Mouse (Mus musculus) G1E (cell line): Measurements from ENCODE around the gene Col12a1.

ENCODE experiments used
- CTCF ChIP-seq: IDR thresholded peaks from 2 replicates; pipeline ENCODE4 v1.5.1; 2012; ENCODE audit warnings: low read depth, low read length, inconsistent platforms, mixed read lengths
- GATA1 ChIP-seq: IDR thresholded peaks from 2 replicates; pipeline ENCODE4 v1.6.1; 2012; ENCODE audit warnings: borderline replicate concordance, low read length, inconsistent platforms, mixed read lengths
- TAL1 ChIP-seq: conservative IDR thresholded peaks from 2 replicates; pipeline ENCODE4 v1.6.1; 2012; ENCODE audit warnings: low read depth, low read length, inconsistent platforms, mixed read lengths

DNA sequence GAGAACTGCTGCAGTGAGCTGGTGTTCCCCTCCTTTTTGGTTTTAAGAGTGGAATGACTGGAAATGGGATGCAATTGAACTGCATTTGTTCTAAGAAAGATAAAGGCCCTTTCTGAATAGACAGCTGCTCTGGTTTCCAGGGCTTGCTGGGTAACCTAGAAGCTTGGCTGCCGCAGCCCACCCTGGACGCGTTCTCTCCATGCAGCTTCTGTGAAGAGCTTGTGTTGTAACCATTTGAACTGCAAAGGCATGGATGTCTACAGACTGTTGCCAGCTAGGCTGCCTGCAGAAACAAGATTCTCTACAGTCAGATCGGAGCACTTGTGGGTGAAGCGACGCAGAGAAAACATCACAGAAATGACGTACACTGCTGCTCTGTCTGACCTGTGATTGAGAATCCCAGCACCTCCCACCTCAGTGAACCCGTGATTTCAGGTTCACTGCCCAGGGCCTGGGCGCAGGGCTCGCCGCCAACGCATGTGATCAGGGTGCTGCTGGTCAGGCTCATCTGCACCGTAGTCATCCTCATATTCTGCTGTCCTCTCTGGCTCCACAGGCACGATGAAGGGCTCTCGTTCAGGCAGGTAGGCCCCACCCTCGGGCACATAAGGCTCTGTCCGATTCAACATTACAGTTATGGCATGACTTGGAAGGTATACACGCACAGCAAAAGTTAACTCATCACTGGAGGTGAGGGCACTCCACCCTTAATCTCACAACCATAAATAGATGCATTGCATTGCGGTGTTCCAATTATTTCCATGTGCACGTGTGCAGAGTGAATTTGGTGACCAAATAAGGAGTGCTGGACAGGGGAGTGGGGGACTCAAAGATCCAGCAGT lies 119.0 kb downstream of the Col12a1 start:
- no peak for TF ChIP-seq CTCF
- no peak for TF ChIP-seq TAL1
- TF ChIP-seq GATA1, result no peak
